Mouse (Mus musculus) limb, embryonic 14.5 days (tissue): ENCODE data around the gene Irgm2. TPM values are rescaled to one million over a fixed set of nuclear protein-coding genes. Genes with fewer than 3 reads are reported as not detected.
A peak's percentile ranks its signal among the peaks of the same experiment; 100 is the strongest.
"Not testable (repeated sequence)": the region's sequence is repeated elsewhere in the genome, so short reads cannot be mapped to it uniquely, and the experiment has no call there.

Experiments
- ATAC-seq: fragments of 200-750 bp; cut with Nextera tagmentation; 2 replicates; pipeline ENCODE4 v1.8.0; 2017; ENCODE audit warnings: low read depth, moderate number of reproducible peaks, moderate TSS enrichment; ENCODE audit not compliant: low FRiP score
- DNase-seq: peaks from one replicate; pipeline ENCODE4 v3.0.0-alpha.2; 2015; ENCODE audit warnings: low spot score
- H3K27ac ChIP-seq: fragments of 300-500 bp; sonication (generic); replicated peaks from 2 replicates; pipeline ENCODE4 v1.5.1; 2014; ENCODE audit warnings: low read depth, mild to moderate bottlenecking, low read length, moderate library complexity, mixed read lengths
- H3K27me3 ChIP-seq: fragments of 300-500 bp; sonication (generic); 2 replicates; pipeline ENCODE4 v1.6.1; 2014; ENCODE audit warnings: low read length, mixed read lengths; ENCODE audit not compliant: control insufficient read depth, insufficient read depth
- H3K36me3 ChIP-seq: fragments of 300-500 bp; sonication (generic); 2 replicates; pipeline ENCODE4 v1.6.1; 2014; ENCODE audit warnings: mild to moderate bottlenecking, low read length, moderate library complexity, mixed read lengths; ENCODE audit not compliant: control insufficient read depth, insufficient read depth
- H3K4me1 ChIP-seq: fragments of 300-500 bp; sonication (generic); 2 replicates; pipeline ENCODE4 v1.6.1; 2014; ENCODE audit warnings: antibody characterized with exemption, low read length, mixed read lengths; ENCODE audit not compliant: control insufficient read depth, insufficient read depth
- H3K4me2 ChIP-seq: fragments of 300-500 bp; sonication (generic); replicated peaks from 2 replicates; pipeline ENCODE4 v1.6.1; 2014; ENCODE audit warnings: low read depth, mild to moderate bottlenecking, low read length, moderate library complexity; ENCODE audit not compliant: severe bottlenecking
- H3K4me3 ChIP-seq: fragments of 300-500 bp; sonication (generic); replicated peaks from 2 replicates; pipeline ENCODE4 v1.5.1; 2014; ENCODE audit warnings: low read length
- H3K9ac ChIP-seq: fragments of 300-500 bp; sonication (generic); 2 replicates; pipeline ENCODE4 v1.6.1; 2014; ENCODE audit warnings: mild to moderate bottlenecking, low read depth, low read length, moderate library complexity; ENCODE audit not compliant: severe bottlenecking
- H3K9me3 ChIP-seq: fragments of 300-500 bp; sonication (generic); 2 replicates; pipeline ENCODE4 v1.6.1; 2016; ENCODE audit warnings: low read length; ENCODE audit not compliant: control insufficient read depth
- POLR2A ChIP-seq: fragments of 200-500 bp; IDR thresholded peaks from 2 replicates; pipeline ENCODE4 v1.8.0; 2012; ENCODE audit warnings: inconsistent platforms, mild to moderate bottlenecking, moderate library complexity, borderline replicate concordance; ENCODE audit not compliant: insufficient read depth, insufficient read length; ENCODE audit errors: extremely low read depth
- WGBS: fragments of 180-500 bp; shearing (Covaris S2); extraction: QIAGEN DNeasy Blood & Tissue Kit; methylation state at CpG from one replicate; pipeline ENCODE4 v1.1.7; 2014; 5-methylcytosine and 5-hydroxymethylcytosine counted together
- polyA plus RNA-seq, 2 experiments: library from polyadenylated mRNA; depleted of rRNA in 1 of 2; stranded (reverse) in 1 of 2; unstranded in 1 of 2; fragments of >200 nt; fragmentation: Nextera tagmentation in 1 of 2; extraction: Ambion mirVana in 1 of 2; gene quantifications; 2 replicates each; pipeline versions ENCODE4 v1.2.1 to v1.2.3; 2012 to 2014

The Irgm2 gene
- polyA plus RNA-seq, 2 experiments: 2.3 to 2.9 TPM

- H3K9me3 ChIP-seq: no peaks in the 10 kb centered on the region
- no peak for DNase-seq
- no peaks in the 10 kb centered on the region for H3K27me3 ChIP-seq
- no peak for ATAC-seq
- 56% methylated on average over 16 of the region's 16 CpGs for WGBS
- H3K4me3 ChIP-seq: no peak overlapping the region
- no peaks in the 10 kb centered on the region for H3K4me1 ChIP-seq
- H3K4me2 ChIP-seq: no peak overlapping the region
- no peak for TF ChIP-seq POLR2A
- no peak overlapping the region for H3K9ac ChIP-seq
- H3K27ac ChIP-seq: no peak overlapping the region
- no peaks in the 10 kb centered on the region for H3K36me3 ChIP-seq
These were observed 31.0 kb downstream of the Irgm2 start for GRCm38 (mm10) chr11:58230396-58230910.

- Histone ChIP-seq H3K27me3 (no peaks in the 10 kb centered on the region), H3K4me3 (no peak overlapping the region), H3K4me1 (no peaks in the 10 kb centered on the region), H3K9ac (no peak overlapping the region), H3K4me2 (no peak overlapping the region), H3K27ac (no peak overlapping the region), H3K9me3 (no peaks in the 10 kb centered on the region), H3K36me3 (no peaks in the 10 kb centered on the region)
- no peak for DNase-seq
- TF ChIP-seq POLR2A: no peak
- WGBS: 77% methylated on average over 8 of the region's 8 CpGs
- no peak for ATAC-seq
These were observed 31.7 kb downstream of the Irgm2 start for GRCm38 (mm10) chr11:58231156-58231555.

- not testable (repeated sequence) for H3K9me3 ChIP-seq
- 86% methylated on average over 3 of the region's 3 CpGs for WGBS
These were observed 35.1 kb downstream of the Irgm2 start for GRCm38 (mm10) chr11:58234551-58234950.

GRCm38 (mm10) chr11:58235152-58235551, 35.7 kb downstream of the Irgm2 start:
- Histone ChIP-seq H3K9ac (no peak overlapping the region), H3K27ac (no peak overlapping the region), H3K4me3 (no peak overlapping the region), H3K36me3 (no peaks in the 10 kb centered on the region), H3K4me1 (0 out of 2 replicates have a peak, but pooled peaks cover 4% of the 10 kb centered on the region), H3K4me2 (no peak overlapping the region), H3K27me3 (no peaks in the 10 kb centered on the region), H3K9me3 (no peaks in the 10 kb centered on the region)
- no peak for DNase-seq
- WGBS: 16% methylated on average over 6 of the region's 6 CpGs
- no peak for ATAC-seq
- TF ChIP-seq POLR2A: no peak

More at GRCm38 (mm10) chr11:58234551-58234950, 35.1 kb downstream of the Irgm2 start:
- H3K36me3 ChIP-seq, H3K4me2 ChIP-seq, H3K9ac ChIP-seq, ATAC-seq, H3K27me3 ChIP-seq, H3K27ac ChIP-seq, H3K4me1 ChIP-seq, H3K4me3 ChIP-seq, DNase-seq: not testable (repeated sequence)

DNA sequence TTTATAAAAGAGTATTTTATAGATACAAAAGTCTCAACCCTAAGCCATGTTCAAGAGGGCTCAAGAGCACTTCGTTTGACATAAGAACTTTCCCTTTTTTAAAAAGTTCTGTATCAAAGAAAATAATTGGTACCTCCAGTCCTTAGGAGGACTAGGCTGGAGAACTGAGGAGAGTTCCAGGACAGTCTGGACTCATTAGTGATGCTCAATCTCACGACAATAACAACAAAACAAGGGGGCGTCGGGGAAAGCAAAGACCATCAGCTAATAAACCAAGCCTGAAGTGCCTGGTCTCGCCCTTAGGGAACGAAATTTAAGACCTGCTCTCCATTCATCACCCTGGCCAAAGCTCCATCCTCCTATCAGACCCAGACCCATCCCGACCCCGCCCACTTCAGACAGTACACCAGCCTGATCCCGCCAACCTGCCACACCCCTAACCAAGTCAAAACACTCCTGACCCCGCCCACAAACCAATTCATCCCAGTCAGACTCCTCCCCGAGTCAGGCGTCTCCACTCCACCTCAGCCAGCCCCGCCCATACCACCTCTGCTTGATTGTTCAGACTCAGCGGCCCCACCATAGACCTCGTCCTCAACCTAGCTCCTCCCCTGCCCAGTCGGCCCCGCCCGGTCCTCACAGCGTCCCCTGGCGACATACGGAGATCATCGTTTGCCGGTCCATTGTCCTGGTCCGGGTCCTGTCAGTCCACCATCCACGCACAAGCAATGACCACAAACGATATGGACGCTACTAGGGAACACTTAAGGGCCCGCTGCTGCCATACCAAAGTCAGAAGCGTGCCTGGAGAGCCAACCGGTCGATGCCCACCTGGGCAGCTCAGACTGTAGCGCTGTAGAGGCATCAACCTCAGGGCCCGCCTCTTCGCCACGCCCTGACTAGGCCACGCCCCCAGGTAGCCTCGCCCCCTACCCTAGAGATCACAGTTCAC, 39.7 kb downstream of the Irgm2 start:
- Histone ChIP-seq H3K27ac (no peak overlapping the region), H3K9me3 (no peaks in the 10 kb centered on the region), H3K4me2 (peak overlapping the region; percentile 68), H3K9ac (peak overlapping the region; percentile 40; the same call in 1 of the 2 replicates), H3K36me3 (no peaks in the 10 kb centered on the region), H3K27me3 (no peaks in the 10 kb centered on the region), H3K4me3 (peak overlapping the region; percentile 36), H3K4me1 (0 out of 2 replicates have a peak, but pooled peaks cover 4% of the 10 kb centered on the region)
- TF ChIP-seq POLR2A: no peak
- peak; percentile 64 for DNase-seq
- 2% methylated on average over 37 of the region's 37 CpGs for WGBS
- ATAC-seq: peak; percentile 57
